Mouse (Mus musculus): ENCODE results near the gene Tbc1d19. TPM values are rescaled to one million over a fixed set of nuclear protein-coding genes. Genes with fewer than 3 reads are reported as not detected.

Tbc1d19 gene
- total and polyA plus RNA-seq, 3 experiments: not detected

GRCm38 (mm10) chr5:53939026-53939425 is 129.6 kb downstream of the Tbc1d19 start:
- H3K9me3 ChIP-seq (replicated peaks; ENCODE audit: insufficient read depth, low read length): no peaks in the 10 kb centered on the region
- TF ChIP-seq ZMIZ1 (IDR thresholded peaks at IDR 0.05; ENCODE audit: low read depth, low read length): no peak
- TF ChIP-seq MAZ (IDR thresholded peaks at IDR 0.05; ENCODE audit: low read depth, low read length): no peak
- TF ChIP-seq CHD1 (IDR thresholded peaks at IDR 0.05; ENCODE audit: low read depth, low read length): no peak
- no peak for TF ChIP-seq MEF2A (IDR thresholded peaks at IDR 0.05; ENCODE audit: extremely low read depth, insufficient replicate concordance, low read depth, low read length, poor library complexity, severe bottlenecking)
- TF ChIP-seq JUND (IDR thresholded peaks at IDR 0.05; ENCODE audit: low read depth, low read length): no peak
- TF ChIP-seq RCOR1 (IDR thresholded peaks at IDR 0.05; ENCODE audit: low read depth, low read length): no peak
- no peak for TF ChIP-seq TAL1 (IDR thresholded peaks at IDR 0.05; ENCODE audit: low read length)
- TF ChIP-seq USF2 (IDR thresholded peaks at IDR 0.05; ENCODE audit: borderline replicate concordance in 1 of 2, insufficient read depth in 1 of 2, low read depth in 1 of 2, low read length in 2 of 2): no peak
- no peak for TF ChIP-seq UBTF (IDR thresholded peaks at IDR 0.05; ENCODE audit: borderline replicate concordance, insufficient read depth, low read depth, low read length)
- TF ChIP-seq ELF1 (IDR thresholded peaks at IDR 0.05; ENCODE audit: low read depth, low read length): no peak
- no peak for TF ChIP-seq TBP (IDR thresholded peaks at IDR 0.05; ENCODE audit: low read depth, low read length)
- no peak for TF ChIP-seq CHD2 (IDR thresholded peaks at IDR 0.05; ENCODE audit: low read length)
- no peak for TF ChIP-seq EP300 (IDR thresholded peaks at IDR 0.05; ENCODE audit: low read depth in 1 of 2, low read length in 2 of 2)
- TF ChIP-seq POLR2AphosphoS5 (IDR thresholded peaks at IDR 0.05; ENCODE audit: borderline replicate concordance, low read depth, low read length): no peak
- TF ChIP-seq BHLHE40 (IDR thresholded peaks at IDR 0.05; ENCODE audit: borderline replicate concordance, low read depth, low read length): no peak
- no peak for TF ChIP-seq USF1 (IDR thresholded peaks at IDR 0.05; ENCODE audit: low read depth, low read length)
- TF ChIP-seq ETS1 (IDR thresholded peaks at IDR 0.05; ENCODE audit: low read depth, low read length): no peak
- no peak for TF ChIP-seq SMC3 (IDR thresholded peaks at IDR 0.05; ENCODE audit: low read depth, low read length)
- TF ChIP-seq ZNF384 (IDR thresholded peaks at IDR 0.05; ENCODE audit: low read depth, low read length): no peak
- TF ChIP-seq POLR2A (IDR thresholded peaks at IDR 0.05; ENCODE audit: control insufficient read depth in 1 of 2, insufficient read depth in 1 of 2, low read depth in 1 of 2, low read length in 2 of 2, poor library complexity in 1 of 2): no peak

More at GRCm38 (mm10) chr5:53939026-53939425, 129.6 kb downstream of the Tbc1d19 start:
- no peak overlapping the region for H3K4me3 ChIP-seq (ENCODE audit: control insufficient read depth in 1 of 2, insufficient read depth in 1 of 2, low read depth in 2 of 2, low read length in 2 of 2)
- H3K27ac ChIP-seq (ENCODE audit: control insufficient read depth, low read depth, low read length): no peak overlapping the region
- no peaks in the 10 kb centered on the region for H3K79me2 ChIP-seq (ENCODE audit: control insufficient read depth, insufficient read depth, low read length, poor library complexity)
- H3K27me3 ChIP-seq (ENCODE audit: control insufficient read depth in 1 of 2, insufficient read depth in 2 of 2, low read length in 2 of 2): peaks cover 0 to 2% of the 10 kb centered on the region in 2 experiments; a peak in 1 of 4 replicates
- DNase-seq (ENCODE audit: low read depth, low spot score): no peak
- no peak overlapping the region for H3K9ac ChIP-seq (ENCODE audit: control insufficient read depth, low read depth, low read length, poor library complexity, severe bottlenecking)
- H3K4me1 ChIP-seq (ENCODE audit: control insufficient read depth in 1 of 2, insufficient read depth in 2 of 2, low read length in 2 of 2): no peaks in the 10 kb centered on the region
- no peaks in the 10 kb centered on the region for H3K36me3 ChIP-seq (ENCODE audit: control insufficient read depth in 1 of 2, insufficient read depth in 2 of 2, low read length in 2 of 2)
